Mouse (Mus musculus) spleen, adult 18-20 months (tissue): ENCODE data around the gene 1600014C23Rik.

Source experiments
- DNase-seq, 2 experiments: peaks; one replicate each; pipeline ENCODE4 v3.0.0; 2022; ENCODE audit warnings: mixed read lengths in 2 of 2

1600014C23Rik gene

GRCm38 (mm10) chr17:45751359-45751758, 17.7 kb upstream of the 1600014C23Rik start:
- no peak for DNase-seq

DNA sequence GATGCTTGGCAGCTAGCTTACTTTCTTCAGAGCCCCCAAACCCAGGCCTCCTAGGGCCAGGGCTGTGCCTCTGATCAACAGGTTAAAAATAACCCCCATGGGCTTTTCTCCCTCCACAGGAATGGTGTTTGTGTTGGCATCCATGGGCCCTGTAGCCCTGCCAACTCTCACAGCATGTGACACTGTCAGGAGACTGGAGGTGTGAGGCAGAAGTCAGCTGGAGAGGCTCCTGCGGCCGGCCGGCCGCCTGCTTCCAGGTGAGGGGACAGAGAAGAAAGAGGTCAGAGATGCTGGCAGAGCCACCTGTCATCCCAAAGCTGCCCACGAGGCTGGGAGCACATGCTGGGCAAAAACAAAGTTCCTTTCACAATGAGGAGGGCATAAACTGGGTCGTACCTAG, 15.5 kb upstream of the 1600014C23Rik start:
- DNase-seq: no peak

DNA sequence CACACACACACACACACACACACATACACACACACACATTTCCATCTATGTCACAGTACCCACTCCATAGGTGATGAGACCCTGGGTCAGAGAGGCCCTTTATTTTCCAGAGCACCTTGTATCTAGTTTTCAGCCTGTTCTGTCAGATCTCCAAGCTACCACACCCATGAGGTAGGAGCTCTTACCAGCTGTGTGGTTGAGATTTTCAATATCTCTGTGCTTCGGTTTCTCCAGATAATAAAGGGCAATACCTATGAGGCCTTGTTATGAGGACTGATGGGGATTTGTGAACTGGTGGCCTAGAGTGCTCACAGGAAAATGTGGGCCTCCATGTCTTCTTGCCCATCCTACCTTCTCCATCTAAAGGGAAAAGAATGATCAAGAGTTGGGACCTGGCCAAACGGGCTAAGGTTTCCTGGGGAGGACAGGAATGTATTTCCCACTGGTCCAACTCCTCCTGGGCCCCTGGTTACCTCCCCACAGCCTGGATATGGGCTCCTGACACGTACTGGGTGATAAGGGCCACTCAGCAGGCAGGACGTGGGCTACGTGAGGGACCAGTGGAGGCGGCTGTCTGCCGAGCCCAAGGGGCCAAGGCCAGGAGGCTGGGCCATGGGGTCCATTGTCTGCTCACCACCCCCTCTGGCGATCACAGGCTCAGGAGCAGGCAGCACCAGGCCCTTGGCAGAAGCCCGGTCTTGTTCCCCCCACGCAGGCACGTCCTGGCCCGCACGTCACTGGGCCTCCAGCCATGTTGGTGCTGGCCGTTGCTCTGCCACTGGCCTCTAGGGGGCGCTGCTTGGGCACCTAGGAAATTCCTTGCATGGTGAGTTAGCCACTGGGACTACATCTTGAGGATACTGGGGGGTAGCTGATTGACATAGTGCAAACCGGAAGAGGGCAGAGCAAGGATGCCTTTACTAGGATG, 14.5 kb upstream of the 1600014C23Rik start:
- no peak for DNase-seq

GRCm38 (mm10) chr17:45747293-45747692, 13.6 kb upstream of the 1600014C23Rik start:
- DNase-seq: no peak

GRCm38 (mm10) chr17:45746755-45747154, 13.1 kb upstream of the 1600014C23Rik start:
- no peak for DNase-seq

DNA sequence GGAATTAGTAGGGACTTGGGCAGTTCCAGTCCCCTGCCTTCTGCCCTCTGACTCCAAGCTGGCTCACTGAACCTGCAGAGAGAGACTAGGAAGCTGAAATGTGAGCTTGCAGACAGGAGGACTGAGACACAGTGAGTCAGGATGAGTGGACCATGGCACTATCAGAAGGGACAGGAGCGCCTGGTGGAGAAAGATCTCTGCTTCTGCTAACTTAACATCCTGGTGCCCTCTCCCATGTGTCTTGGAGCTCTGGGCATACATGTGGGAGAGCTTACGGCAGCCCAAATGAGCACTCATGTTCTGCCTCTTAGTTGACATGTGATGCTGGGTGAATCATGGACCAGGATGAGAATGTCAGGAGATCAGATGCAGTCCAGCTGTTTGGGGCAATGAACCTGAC, 12.0 kb upstream of the 1600014C23Rik start:
- DNase-seq: no peak

DNA sequence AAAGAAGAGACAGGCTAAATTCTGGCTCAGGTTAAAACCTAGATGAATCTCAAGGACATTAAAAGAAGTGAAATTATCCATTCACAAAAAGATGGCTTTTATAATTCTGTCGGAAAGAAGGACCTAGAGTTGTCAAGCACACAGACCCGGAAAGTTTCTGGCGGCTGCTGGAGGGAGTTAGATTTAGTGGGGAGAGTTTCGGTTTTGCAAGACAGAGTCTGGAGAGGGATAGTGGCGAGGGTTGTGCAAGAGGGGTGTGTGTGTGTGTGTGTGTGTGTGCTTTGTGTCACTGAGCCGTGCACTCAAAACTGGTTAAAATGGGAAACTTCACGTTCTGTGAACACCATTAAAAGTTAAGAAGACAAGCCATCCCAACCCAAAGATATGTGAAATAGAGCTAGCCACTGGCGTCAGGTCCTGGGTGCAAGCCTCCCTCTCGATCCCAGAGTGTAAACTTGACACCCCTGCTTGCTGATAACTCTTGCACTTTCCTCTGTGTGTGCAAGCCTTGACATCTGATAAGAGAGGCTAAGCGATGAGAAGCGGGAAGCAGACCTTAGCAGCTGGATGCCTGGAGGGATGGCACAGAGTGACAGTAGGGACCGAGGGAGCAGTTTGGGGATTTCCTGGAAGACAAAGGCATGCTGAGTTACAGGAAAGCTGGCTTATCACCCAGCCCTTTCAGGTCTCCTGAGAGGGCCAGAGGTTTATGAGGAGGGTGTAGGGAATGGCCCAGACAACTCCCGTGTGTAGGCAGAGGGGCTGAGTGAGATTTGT, 8.9 kb upstream of the 1600014C23Rik start:
- no peak for DNase-seq

GRCm38 (mm10) chr17:45737078-45737601, 3.5 kb upstream of the 1600014C23Rik start:
- DNase-seq: no peak

GRCm38 (mm10) chr17:45736311-45737077, 2.9 kb upstream of the 1600014C23Rik start:
- peak in 1 of 2 experiments; percentile 32 for DNase-seq

DNA sequence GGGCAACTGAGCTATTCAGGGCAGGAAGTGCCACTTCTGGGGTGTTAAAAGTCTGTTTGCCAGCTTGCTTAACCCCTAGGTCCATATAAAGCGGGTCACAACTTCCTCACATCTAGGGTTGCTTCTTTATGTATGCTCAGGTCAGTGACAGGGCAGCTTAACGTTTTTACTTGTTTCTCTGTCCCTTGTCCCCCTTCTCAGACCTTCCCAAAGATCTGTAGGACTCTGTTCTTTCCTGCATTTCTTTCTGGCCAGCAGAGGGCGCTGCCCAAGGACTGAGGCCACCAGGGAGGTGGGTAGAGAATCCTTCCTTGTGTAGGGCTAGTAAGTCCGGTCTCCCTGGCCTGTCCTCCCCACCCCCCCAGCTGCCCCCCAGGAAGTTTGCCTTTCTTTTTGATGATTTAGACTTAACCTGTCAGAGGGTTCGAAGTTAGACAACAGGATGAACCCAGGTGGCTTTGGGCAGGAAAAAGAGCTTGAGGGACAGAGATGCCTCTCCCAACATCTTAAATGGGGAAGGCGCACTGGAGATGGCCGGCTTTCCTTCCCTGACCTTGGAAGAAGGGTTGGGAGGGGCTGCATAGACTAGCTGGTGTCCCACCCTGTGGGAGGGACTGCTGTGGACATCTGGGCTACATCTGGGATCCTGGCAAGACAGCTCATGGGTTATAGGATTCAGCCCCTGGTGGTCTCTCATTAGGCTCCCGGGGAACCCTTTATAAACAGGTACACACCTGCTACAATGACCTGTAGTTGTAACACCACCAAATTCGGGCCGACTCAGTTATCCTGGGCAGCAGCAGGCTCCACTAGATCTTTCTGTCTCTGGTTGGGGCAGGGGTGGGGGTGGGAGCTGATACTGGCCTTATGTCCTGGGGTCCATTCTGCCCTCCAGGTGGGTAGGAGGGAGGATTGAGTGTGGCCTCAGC, 2.0 kb upstream of the 1600014C23Rik start:
- DNase-seq: peak; percentile 37 to 72

- no peak for DNase-seq
These were observed 1.2 kb upstream of the 1600014C23Rik start for GRCm38 (mm10) chr17:45734881-45735280.

- no peak for DNase-seq
These were observed 689 bp upstream of the 1600014C23Rik start for GRCm38 (mm10) chr17:45734333-45734732.

DNA sequence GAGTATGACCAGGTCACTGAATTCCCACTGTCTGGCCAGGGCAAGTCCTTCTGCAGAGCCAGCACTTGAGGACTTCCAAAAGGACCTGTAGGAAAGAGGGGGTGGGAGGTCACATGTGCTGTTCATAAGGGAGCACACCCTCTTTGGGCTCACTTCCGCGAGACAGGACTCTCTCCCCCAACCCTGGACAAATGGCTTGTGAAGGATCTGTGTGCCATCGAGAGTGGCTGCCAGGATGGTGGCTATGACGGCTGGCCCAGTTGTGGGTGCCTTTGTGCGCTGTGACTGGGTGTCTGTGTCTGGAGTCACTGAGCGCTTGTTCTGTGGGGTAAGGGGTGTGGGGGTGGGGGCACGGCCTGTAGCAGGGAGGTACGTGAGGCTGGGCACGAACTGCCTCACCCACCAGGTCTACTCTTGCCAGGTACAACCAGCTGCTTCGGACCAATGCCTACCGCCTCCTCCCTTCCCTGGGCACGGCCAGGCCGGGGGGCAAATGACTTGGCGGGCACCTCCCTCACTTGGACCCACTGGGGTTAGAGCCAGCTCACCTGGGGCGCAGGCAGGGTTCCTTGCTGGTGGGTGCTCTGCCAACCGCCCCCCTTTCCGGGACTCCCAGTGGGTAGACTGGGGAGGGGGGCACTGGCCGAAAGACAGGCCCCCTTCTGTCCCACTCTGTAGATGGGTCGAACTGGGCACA, 458 bp downstream of the 1600014C23Rik start:
- no peak for DNase-seq

DNA sequence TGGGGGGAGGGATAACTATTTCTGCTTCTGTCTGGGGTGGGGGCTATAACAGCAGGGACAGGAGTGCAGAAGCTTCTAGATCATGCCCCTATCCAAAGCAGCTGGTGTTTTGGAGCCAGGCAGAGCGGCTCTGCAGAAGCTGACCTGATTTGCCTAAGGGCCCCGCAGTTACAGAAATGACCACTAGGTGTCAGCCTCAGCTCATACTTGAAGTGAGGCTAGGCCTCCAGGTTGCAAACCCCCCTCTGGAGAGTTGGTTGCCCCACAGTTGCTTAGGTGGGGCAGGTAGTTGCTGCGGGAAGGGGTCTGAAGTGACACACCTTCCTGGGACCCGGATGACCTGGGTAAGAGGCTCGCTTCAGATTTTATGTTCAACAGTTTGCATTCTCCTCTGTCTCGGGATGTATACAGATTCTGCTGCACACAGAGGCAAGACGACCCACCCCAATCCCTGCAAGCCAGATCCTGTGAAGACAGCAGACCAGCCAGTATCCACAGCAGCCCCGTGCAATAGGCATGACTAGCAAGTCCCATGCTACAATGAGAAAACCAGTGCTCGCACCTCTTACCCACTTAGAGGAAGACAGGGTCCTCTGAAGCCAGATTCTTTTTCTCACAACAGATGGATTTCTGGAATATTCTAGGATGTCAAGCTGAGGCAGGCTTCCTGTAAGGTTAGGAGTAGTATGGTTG, 2.3 kb downstream of the 1600014C23Rik start:
- peak; percentile 58 to 82 for DNase-seq

DNA sequence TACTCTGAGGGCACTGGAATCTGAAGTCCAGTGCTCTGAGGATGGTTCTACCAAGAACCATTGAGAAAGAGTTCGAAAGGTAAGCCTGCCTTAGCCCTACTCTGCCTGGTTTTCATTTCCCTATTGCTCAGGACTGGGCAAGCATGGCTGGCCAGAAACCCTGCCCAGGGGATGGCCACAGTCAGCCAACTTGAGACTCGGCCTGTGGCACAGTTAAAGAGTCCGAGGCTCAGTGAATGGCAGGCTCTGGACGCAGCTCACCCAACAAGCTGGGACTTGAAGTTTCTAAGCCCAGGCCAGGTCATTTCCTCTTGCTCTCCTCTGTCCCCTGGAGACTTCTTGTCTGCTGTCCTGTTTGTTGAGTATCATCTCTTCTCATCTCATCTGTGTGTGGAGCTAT, 2.9 kb downstream of the 1600014C23Rik start:
- DNase-seq: no peak

DNA sequence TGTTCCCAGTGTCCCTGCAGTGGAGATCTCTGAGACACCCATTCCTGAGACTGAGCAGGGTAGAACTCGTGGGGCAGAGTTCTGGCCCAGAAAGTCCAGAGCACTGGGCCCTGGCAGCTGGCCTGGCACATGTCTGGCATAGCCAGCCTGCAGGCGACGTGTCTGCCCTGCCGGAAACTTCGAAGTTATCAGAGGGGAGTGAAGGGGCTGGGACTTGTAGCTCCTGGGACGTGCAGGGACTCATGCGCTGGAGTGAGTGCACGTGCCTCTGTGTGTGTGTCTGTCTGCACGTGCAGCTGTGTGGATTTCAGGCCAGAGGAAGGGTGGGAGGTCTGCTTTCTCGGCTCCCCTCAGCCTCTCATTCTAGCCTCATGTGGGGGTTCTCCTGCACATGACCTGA, 4.3 kb downstream of the 1600014C23Rik start:
- no peak for DNase-seq

- no peak for DNase-seq
These were observed 5.5 kb downstream of the 1600014C23Rik start for GRCm38 (mm10) chr17:45727983-45728723.

- DNase-seq: no peak
These were observed 6.2 kb downstream of the 1600014C23Rik start for GRCm38 (mm10) chr17:45727481-45727880.

DNA sequence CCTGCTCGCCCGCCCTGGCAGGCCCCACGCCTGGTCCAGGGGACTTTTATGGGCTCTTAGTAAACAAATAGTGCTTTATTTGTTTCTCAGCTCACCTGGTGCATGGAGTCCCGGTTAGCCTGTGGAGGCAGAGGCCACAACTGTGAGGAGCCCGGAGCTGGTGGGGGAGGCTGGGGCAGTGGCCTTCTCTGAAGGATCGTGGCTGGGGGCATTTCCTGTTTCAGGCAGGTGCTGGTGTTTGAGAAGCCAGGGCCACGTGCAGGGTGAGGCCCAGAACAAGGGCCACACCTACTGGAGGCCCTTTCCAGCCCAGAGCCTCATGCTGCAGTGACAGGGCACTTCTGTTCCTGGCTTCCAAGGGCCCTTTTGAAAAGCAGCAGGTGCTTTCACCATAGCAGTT, 7.4 kb downstream of the 1600014C23Rik start:
- no peak for DNase-seq

- DNase-seq: no peak
These were observed 9.1 kb downstream of the 1600014C23Rik start for GRCm38 (mm10) chr17:45724574-45724921.
